Mouse (Mus musculus): ENCODE data around the gene Pdpn.

DNA sequence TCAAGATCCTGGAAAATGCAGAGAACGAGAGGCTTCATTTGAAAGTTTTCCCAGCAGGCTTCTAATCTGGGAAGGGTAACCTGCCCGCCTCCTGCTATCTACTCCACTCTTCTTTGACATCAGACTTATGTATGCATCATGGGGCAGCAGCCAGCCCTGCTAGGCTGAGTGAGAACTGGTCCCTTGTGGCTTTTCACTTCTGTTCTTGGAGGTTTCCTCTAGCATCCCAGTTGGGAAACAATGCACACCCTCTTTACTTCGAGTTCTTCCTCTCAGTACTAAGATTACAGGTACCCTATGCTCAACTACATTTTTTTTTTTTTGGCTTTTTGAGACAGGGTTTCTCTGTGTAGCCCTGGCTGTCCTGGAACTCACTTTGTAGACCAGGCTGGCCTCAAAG, 28.5 kb downstream of the Pdpn start:
- TF ChIP-seq EP300 (IDR thresholded peaks at IDR 0.05; ENCODE audit: low read length) (no peak), RAD21 (IDR thresholded peaks at IDR 0.05; ENCODE audit: low read depth, low read length) (no peak), ZNF384 (IDR thresholded peaks at IDR 0.05; ENCODE audit: low read depth, low read length) (no peak), CTCF (conservative IDR thresholded peaks at IDR 0.05 in 1 of 2, IDR thresholded peaks at IDR 0.05 in 1 of 2; ENCODE audit: low read depth in 2 of 2, low read length in 2 of 2) (no peak), POLR2A (IDR thresholded peaks at IDR 0.05; ENCODE audit: low read depth, low read length) (no peak), ZMIZ1 (IDR thresholded peaks at IDR 0.05; ENCODE audit: low read depth, low read length) (no peak), ETS1 (conservative IDR thresholded peaks at IDR 0.05; ENCODE audit: low read depth, low read length) (no peak), USF2 (conservative IDR thresholded peaks at IDR 0.05; ENCODE audit: low read depth, low read length) (no peak), TCF12 (IDR thresholded peaks at IDR 0.05; ENCODE audit: low read depth, low read length) (no peak), HCFC1 (IDR thresholded peaks at IDR 0.05; ENCODE audit: low read depth, low read length) (no peak), MEF2A (IDR thresholded peaks at IDR 0.05; ENCODE audit: borderline replicate concordance, low read depth, low read length) (no peak), MAFK (IDR thresholded peaks at IDR 0.05; ENCODE audit: insufficient replicate concordance, low read length) (no peak)
